Mouse (Mus musculus) testis, adult 2 months (tissue): Measurements from ENCODE around the gene D7Ertd443e. TPM values are rescaled to one million over a fixed set of nuclear protein-coding genes. Genes with fewer than 3 reads are reported as not detected.
A peak's percentile ranks its signal among the peaks of the same experiment; 100 is the strongest.

Source experiments
- H3K27ac ChIP-seq: fragments of 200-500 bp; 2 replicates; pipeline ENCODE4 v1.5.1; 2012; ENCODE audit warnings: low read depth, low read length; ENCODE audit not compliant: control insufficient read depth, insufficient read depth
- H3K27me3 ChIP-seq: fragments of 200-500 bp; 2 replicates; pipeline ENCODE4 v1.6.1; 2012; ENCODE audit warnings: mild to moderate bottlenecking, low read length, moderate library complexity; ENCODE audit not compliant: control insufficient read depth, insufficient read depth
- H3K36me3 ChIP-seq: fragments of 200-500 bp; 2 replicates; pipeline ENCODE4 v1.6.1; 2012; ENCODE audit warnings: mild to moderate bottlenecking, low read length; ENCODE audit not compliant: control insufficient read depth, insufficient read depth
- H3K4me1 ChIP-seq: fragments of 200-500 bp; 2 replicates; pipeline ENCODE4 v1.6.1; 2012; ENCODE audit warnings: low read length; ENCODE audit not compliant: control insufficient read depth, insufficient read depth
- H3K4me3 ChIP-seq: fragments of 200-500 bp; 2 replicates; pipeline ENCODE4 v1.5.1; 2012; ENCODE audit warnings: low read depth, mild to moderate bottlenecking, low read length, moderate library complexity, mixed read lengths; ENCODE audit not compliant: control insufficient read depth
- CTCF ChIP-seq: fragments of 200-500 bp; IDR thresholded peaks from 2 replicates; pipeline ENCODE4 v1.5.1; 2012; ENCODE audit warnings: low read depth, mild to moderate bottlenecking, inconsistent platforms, low read length, moderate library complexity; ENCODE audit not compliant: control insufficient read depth, insufficient read depth, insufficient replicate concordance
- POLR2A ChIP-seq: fragments of 200-500 bp; IDR thresholded peaks from 2 replicates; pipeline ENCODE4 v1.6.1; 2012; ENCODE audit warnings: low read depth, mild to moderate bottlenecking, inconsistent platforms, low read length, moderate library complexity; ENCODE audit not compliant: control insufficient read depth
- polyA plus RNA-seq: library from polyadenylated mRNA; depleted of rRNA; stranded (reverse); fragments of >200 nt; gene quantifications from 2 replicates; pipeline ENCODE4 v1.2.3, GENCODE M21; 2012

The D7Ertd443e gene
- polyA plus RNA-seq, 1 experiment: 56.8 TPM

DNA sequence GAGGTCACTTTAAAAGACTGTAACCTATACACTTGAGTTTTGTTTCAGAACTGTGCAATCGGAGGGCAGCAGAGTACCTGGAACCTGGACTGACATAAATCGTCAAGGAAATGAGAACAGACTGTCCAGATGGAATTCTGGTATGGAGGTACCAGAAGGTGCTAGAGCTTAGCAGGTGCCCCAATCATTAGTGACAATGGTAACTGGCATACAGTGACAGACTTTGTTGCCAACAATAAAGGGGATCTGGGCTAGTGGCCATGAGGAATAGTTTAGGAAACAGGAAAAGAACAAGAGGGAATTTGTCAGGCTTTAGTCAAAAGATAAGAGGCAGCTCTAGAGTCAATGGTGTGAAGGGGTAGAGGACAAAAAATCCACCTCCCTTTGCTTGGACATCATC, 43.3 kb downstream of the D7Ertd443e start:
- Histone ChIP-seq H3K36me3 (no peaks in the 10 kb centered on the region), H3K27ac (no peak overlapping the region), H3K27me3 (no peaks in the 10 kb centered on the region), H3K4me3 (peak overlapping the region; percentile 36; the same call in 1 of the 2 replicates), H3K4me1 (no peaks in the 10 kb centered on the region)
- TF ChIP-seq POLR2A (no peak), CTCF (no peak)

DNA sequence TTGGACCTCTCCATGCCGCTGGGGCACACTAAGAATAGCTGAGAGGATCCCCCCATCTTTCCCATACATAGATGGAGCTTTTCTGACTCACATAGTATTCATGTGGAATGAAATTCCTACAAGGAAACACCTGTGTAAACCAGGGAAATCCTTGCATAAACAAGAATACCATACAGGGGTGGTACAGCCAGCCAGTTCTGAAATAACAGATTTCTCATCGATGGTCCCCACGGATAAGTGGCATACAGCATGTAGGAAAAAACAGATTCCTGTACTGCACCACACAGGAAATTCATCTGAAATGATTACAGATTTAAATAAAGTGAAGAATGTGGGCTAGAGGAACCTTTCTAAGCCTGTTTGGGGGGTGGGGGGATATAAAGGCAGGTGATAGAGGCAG, 49.5 kb downstream of the D7Ertd443e start:
- no peaks in the 10 kb centered on the region for H3K4me1 ChIP-seq
- no peak overlapping the region for H3K27ac ChIP-seq
- H3K36me3 ChIP-seq: no peaks in the 10 kb centered on the region
- TF ChIP-seq CTCF: no peak
- no peak for TF ChIP-seq POLR2A
- H3K27me3 ChIP-seq: no peaks in the 10 kb centered on the region
- no peak overlapping the region for H3K4me3 ChIP-seq

DNA sequence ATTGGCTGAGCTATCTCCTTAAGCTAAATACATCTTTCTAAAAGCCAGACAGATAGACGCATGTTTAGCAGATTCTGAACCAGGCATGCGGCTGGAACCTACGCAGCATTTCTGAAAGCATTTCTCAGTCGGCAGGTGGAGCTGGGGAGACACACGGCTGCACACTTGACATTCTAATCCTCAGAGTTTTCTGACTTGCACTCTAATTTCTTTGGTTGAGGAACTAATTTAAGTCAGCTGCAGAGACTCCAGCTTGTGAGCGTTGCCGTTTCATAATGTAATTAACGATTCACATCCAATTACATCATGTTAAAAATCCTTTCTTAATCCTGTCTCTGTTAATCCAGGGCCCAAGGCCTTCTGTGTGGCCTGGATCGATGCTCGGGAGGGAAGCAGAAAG, 64.5 kb downstream of the D7Ertd443e start:
- TF ChIP-seq POLR2A (no peak), CTCF (no peak)
- no peaks in the 10 kb centered on the region for H3K36me3 ChIP-seq
- H3K27me3 ChIP-seq: no peaks in the 10 kb centered on the region
- no peaks in the 10 kb centered on the region for H3K4me1 ChIP-seq
- H3K4me3 ChIP-seq: no peak overlapping the region
- H3K27ac ChIP-seq: no peak overlapping the region

DNA sequence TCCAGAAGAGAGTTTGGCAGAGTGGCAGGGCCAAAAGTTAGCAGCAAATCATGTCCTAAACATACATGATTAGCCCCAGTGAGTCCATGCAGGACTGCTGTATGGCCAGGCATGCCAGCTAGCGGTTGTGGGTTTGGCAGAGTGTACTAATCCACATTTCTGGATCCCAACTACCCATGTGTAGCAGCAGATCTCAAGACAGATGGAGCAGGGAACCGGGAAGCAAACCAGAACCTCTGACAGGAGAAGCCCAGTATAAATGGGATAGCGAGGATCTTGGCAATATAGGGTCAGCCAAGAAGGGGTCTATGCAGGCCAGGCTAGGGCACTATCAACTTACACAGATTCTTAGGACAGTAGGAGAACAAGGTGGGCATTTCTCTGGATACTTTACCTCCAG, 83.4 kb downstream of the D7Ertd443e start:
- no peak for TF ChIP-seq CTCF
- TF ChIP-seq POLR2A: no peak
- no peaks in the 10 kb centered on the region for H3K36me3 ChIP-seq
- no peaks in the 10 kb centered on the region for H3K27me3 ChIP-seq
- H3K4me3 ChIP-seq: no peak overlapping the region
- H3K4me1 ChIP-seq: no peaks in the 10 kb centered on the region
- H3K27ac ChIP-seq: no peak overlapping the region

DNA sequence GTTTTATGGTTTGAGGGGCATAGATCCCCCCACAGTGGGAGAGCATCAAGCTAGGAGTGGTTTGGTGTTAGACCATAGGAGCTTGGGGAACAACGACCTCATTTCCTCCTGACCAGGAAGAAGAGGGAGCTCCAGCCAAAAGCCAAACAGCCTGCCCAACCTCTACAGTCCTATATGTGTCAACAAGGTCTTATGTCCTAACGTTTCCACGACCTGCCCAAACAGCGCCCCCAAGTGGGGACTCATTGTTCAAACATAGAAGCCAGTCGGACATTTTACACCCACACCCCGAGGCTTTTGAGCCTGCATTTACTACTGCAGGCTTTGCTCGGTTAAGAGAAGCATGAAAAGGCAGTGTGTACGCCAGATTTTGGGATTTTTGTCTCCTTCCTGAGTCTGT, 84.2 kb downstream of the D7Ertd443e start:
- Histone ChIP-seq H3K27ac (no peak overlapping the region), H3K36me3 (no peaks in the 10 kb centered on the region), H3K27me3 (no peaks in the 10 kb centered on the region), H3K4me1 (no peaks in the 10 kb centered on the region), H3K4me3 (no peak overlapping the region)
- TF ChIP-seq CTCF (peak; percentile 45; the same call in 1 of the 2 replicates), POLR2A (no peak)

DNA sequence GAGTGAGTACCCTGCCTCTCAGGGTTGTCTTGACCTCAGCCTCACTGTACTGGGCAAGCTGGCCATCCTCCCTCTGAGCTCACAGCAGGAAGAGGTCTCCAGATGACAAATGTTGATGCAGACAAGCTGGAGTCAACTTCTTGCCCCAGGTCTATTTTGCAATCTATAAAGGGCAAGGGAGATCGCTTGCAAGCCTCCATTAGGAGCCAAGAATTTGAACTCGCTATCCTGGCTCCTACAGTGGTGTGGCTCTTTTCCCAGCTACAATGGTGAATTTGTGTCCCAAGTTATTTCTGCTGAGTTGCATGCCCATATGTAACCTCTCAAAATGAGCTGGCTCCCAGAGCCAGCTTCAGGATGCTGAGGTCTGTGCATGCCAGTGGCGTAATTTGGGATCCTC, 92.7 kb downstream of the D7Ertd443e start:
- no peaks in the 10 kb centered on the region for H3K4me1 ChIP-seq
- TF ChIP-seq POLR2A (no peak), CTCF (no peak)
- no peaks in the 10 kb centered on the region for H3K27me3 ChIP-seq
- H3K27ac ChIP-seq: no peak overlapping the region
- no peaks in the 10 kb centered on the region for H3K36me3 ChIP-seq
- no peak overlapping the region for H3K4me3 ChIP-seq

DNA sequence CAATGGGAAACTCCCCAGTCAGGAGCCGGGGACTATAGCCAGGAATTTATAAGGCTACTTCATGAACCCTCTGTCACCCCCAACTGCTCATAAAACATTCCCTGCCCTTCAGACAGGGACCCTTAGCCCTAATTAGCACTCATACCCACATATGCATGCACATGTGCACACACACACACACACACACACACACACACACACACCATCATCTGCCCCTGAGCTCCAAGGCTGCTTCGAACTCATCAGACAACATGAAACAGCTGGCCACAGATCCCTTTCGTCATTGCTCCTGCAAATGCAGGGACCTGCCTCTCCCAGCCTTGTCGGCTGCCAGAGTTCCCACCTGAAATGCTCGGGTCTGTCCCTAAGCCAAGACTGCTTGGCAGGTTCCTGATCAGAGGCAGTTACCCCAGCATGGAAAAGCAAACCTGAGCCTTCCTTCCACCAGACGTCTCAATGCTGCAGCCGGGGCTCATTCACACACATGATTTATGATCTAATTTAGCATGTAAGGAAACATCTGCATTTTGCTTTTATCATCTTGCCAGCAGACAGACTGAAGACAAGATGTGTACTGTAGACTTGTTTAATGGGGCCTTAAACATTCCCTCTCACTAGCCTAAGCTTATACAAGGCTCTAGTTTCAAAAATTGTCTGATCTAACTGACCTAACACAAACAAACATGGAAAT, 95.7 kb downstream of the D7Ertd443e start:
- no peak for TF ChIP-seq POLR2A
- no peak for TF ChIP-seq CTCF
- no peaks in the 10 kb centered on the region for H3K36me3 ChIP-seq
- H3K4me1 ChIP-seq: no peaks in the 10 kb centered on the region
- no peak overlapping the region for H3K4me3 ChIP-seq
- H3K27ac ChIP-seq: no peak overlapping the region
- H3K27me3 ChIP-seq: no peaks in the 10 kb centered on the region

DNA sequence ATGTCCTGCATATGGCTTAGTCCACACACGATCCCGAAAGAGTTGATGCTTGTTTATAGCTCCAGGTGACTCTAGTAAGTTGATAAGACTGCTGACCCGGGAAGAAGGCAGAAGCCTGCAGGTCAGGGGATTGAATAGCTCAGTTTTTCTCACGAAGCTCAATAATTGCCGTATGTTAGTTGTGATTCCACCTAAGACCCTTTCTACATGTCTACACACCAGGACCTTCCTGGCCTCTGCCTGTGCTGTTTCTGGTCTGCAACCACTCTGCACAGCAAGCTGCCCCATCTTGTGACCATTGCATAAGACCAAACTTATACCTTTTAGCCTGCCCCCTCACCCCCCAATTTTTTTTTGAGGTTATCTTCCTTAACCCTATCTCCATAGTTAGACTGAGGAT, 96.3 kb downstream of the D7Ertd443e start:
- no peaks in the 10 kb centered on the region for H3K27me3 ChIP-seq
- TF ChIP-seq CTCF: no peak
- no peak for TF ChIP-seq POLR2A
- no peaks in the 10 kb centered on the region for H3K4me1 ChIP-seq
- no peaks in the 10 kb centered on the region for H3K36me3 ChIP-seq
- H3K4me3 ChIP-seq: no peak overlapping the region
- no peak overlapping the region for H3K27ac ChIP-seq
